Mouse (Mus musculus) liver, postnatal 0 days (tissue): ENCODE data around the gene Gm15217.

Experiments
- CTCF ChIP-seq: sonication (generic); IDR thresholded peaks from 2 replicates; pipeline ENCODE4 v1.5.1; 2016; ENCODE audit warnings: antibody characterized with exemption, low read depth
- EP300 ChIP-seq: IDR thresholded peaks from 2 replicates; pipeline ENCODE4 v1.6.1; 2016; ENCODE audit warnings: antibody characterized with exemption, low read depth, mild to moderate bottlenecking

DNA sequence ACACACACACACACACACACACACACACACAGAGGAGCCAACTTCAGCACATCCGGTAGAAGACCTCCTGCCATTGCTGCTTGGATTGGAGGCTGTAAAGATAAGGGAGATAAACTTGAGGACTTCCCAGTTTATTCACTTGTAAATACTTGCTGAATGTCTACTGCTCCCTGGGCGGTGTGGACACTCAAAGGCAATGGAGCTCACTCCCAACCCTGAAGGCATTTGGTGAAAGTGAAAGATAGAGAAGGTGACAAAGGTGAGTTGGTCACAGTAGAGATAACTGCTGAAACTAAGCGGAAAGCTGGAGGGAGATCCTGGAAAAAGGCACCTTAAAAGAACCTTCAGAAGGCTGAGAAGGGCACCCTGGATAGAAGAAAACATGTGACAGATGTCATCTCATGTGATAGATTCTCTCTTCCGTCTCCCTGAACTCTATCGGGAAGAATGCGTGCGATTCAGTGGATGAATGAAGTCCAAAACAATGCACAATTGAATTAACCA, 33.3 kb downstream of the Gm15217 start:
- TF ChIP-seq CTCF: no peak
- no peak for TF ChIP-seq EP300
